Mouse (Mus musculus) adrenal gland, postnatal 4 days (tissue): ENCODE results near the gene LTO1. TPM values are rescaled to one million over a fixed set of nuclear protein-coding genes. Genes with fewer than 3 reads are reported as not detected.

Source experiments
- total RNA-seq, 2 experiments: library from RNA; stranded (reverse); gene quantifications; 2 replicates each; pipeline ENCODE4 v1.2.3; 2021

The LTO1 gene
- total RNA-seq, 2 experiments from 2014 or later, result 27.6 to 32.9 TPM

Other genes starting within 250 kb of the LTO1 start
- gene Ano1, start 163.1 kb upstream of the LTO1 start, total RNA-seq, result 10 to 100 TPM; 22.7 to 29.3 TPM
- gene Fgf3, start 77.0 kb upstream of the LTO1 start, total RNA-seq, result 1 to 10 TPM in 1 of 2 experiments, under 1 TPM in 1; 0.82 to 1.1 TPM
- gene Fgf4, start 67.7 kb upstream of the LTO1 start, total RNA-seq, result not detected
- gene Fgf15, start 18.6 kb upstream of the LTO1 start, total RNA-seq, result under 1 TPM in 1 of 2 experiments, not detected in 1; 0.53 TPM
- 100 to 1,000 TPM; 110 to 132 TPM for gene Ccnd1, start 24.8 kb downstream of the LTO1 start, total RNA-seq